Mouse (Mus musculus) adrenal gland, adult 10 weeks (tissue): ENCODE data around the gene Olfr1287. TPM values are rescaled to one million over a fixed set of nuclear protein-coding genes. Genes with fewer than 3 reads are reported as not detected.

Experiments used
- polyA plus RNA-seq: library from polyadenylated mRNA; stranded (reverse); fragments of 350-450 nt; fragmentation: Illumina TruSeq; extraction: RNeasy Lipid Tissue Mini Kit (QIAGEN cat#74804); gene quantifications from one replicate; pipeline ENCODE4 v1.2.3, GENCODE M21; 2014; ENCODE audit warnings: low read depth, low replicate concordance

Gene Olfr1287
- not detected for polyA plus RNA-seq

DNA sequence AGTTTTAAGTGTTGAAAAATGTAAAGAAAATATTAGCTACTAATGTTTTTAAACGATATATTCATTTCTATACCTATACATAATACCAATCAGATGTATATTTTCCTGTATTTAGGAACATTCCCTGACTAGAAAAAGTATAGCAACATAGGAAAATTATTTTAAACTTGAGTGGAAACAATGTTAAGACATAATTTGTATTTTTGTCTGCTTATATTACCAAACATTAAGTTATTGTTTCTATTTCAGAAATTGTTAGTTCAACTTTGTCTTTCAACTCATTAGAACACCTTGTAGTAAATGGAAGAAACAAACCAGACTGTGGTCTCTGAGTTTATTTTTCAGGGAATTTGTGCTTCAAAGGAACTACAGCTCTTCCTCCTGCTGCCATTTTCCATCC, at the start of gene Olfr1287:
Olfr1287 (plus strand) TSS at position 301 of the 400 bp plus-strand sequence.

DNA sequence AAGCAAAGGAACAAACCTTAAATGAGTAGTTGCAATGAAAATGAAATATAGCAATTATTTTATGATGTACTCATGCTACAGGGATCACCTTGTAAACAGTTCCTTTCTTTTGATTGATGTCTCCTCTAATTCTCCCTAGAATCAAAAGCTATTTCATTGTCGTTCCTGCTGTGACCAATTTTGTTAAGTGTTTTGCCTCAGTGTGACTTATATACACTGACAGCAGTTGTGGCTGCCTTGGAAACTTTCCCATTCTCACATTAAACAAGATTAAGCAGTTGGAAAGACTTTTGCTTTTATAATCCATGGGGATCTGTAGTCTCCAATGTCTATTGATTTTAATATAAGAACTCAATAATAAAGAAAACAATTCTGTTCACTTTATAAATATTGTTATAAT, 26.0 kb upstream of the Olfr1287 start, which contains the start of gene Olfr1286:
Olfr1286 (minus strand) TSS at position 185 of the 400 bp plus-strand sequence.

DNA sequence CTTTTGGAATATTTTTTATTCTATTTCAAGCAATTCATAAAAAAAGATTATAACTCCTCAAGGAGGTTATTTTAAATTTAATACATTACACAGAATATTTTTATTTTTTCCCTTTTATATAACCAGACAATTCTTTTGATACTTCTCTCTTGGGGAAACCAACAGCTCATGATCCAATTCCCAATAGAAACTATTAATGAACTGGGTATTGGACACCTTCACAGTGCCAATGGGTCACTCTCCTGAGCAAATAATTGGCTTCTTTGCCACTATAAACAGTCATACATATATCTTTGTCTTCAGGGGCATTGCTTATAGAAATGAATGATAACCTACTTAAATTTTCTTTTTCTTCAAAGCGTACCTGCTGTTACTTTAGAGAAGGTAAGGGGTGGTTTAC, 24.9 kb downstream of the Olfr1287 start, which contains the start of gene Olfr1288:
Olfr1288 (plus strand) TSS at position 301 of the 400 bp plus-strand sequence.

GRCm38 (mm10) chr2:111480519-111480918, 31.6 kb downstream of the Olfr1287 start, which contains the start of gene Olfr1289:
Olfr1289 (plus strand) TSS chr2:111480819.

DNA sequence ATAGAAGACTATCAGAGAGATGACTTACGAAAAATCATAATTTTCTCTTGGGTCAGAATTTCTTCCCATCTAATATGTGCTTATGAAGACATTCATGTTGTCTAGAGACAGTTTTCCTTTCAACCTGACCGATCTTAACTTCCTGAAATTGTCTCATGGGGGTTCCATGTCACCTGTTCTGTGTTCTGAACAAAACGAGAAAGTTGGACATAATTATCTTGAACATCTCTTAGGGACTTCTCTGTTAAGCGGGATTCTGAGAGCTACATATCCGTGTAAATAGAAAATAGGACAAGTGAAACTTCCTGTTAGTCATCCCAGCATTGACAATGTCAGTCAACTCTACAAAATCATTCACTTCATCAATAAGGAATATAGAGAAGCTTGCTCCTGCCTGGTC, 44.8 kb downstream of the Olfr1287 start, which contains the start of gene Olfr1290:
Olfr1290 (minus strand) TSS at position 101 of the 400 bp plus-strand sequence.

DNA sequence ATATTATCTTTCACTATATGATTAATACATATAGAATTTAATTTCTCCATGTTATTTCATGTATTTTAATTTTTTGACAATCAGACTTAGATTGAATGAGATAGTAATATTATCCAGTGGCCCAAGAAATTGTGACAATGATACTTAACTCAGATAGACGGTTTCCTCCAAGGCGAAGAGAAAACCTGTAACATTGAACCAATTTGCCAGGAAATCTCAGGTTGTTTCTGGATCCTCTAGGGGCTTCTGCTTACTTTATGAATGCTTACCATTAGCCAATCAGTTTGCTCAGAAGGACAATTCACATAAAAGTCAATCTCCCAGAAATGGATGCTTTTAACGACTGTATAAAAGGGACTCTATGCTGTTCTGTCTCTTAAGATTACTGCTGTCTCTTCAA, 47.9 kb downstream of the Olfr1287 start, which contains the start of gene Olfr1291-ps1:
Olfr1291-ps1 (plus strand) TSS at position 301 of the 400 bp plus-strand sequence.

Other genes with a start within 250 kb of the Olfr1287 start
- not detected for gene 4930430A15Rik, start 219.5 kb upstream of the Olfr1287 start, polyA plus RNA-seq
- not detected for gene Olfr1275, start 213.9 kb upstream of the Olfr1287 start, polyA plus RNA-seq
- gene Olfr1276, start 194.6 kb upstream of the Olfr1287 start, polyA plus RNA-seq = not detected
- not detected for gene Olfr1277, start 175.0 kb upstream of the Olfr1287 start, polyA plus RNA-seq
- not detected for gene Olfr1278, start 159.0 kb upstream of the Olfr1287 start, polyA plus RNA-seq
- not detected for gene Olfr1279, start 148.5 kb upstream of the Olfr1287 start, polyA plus RNA-seq
- not detected for gene Olfr1280, start 135.1 kb upstream of the Olfr1287 start, polyA plus RNA-seq
- not detected for gene Olfr1281, start 122.6 kb upstream of the Olfr1287 start, polyA plus RNA-seq
- gene Olfr1282, start 113.1 kb upstream of the Olfr1287 start, polyA plus RNA-seq = not detected
- not detected for gene Olfr1283, start 82.4 kb upstream of the Olfr1287 start, polyA plus RNA-seq
- gene Olfr1284, start 73.6 kb upstream of the Olfr1287 start, polyA plus RNA-seq = not detected
- gene Olfr1286, start 26.0 kb upstream of the Olfr1287 start, polyA plus RNA-seq = not detected
- not detected for gene Olfr1288, start 25.0 kb downstream of the Olfr1287 start, polyA plus RNA-seq
- gene Olfr1289, start 31.7 kb downstream of the Olfr1287 start, polyA plus RNA-seq = not detected
- gene Olfr1290, start 44.7 kb downstream of the Olfr1287 start, polyA plus RNA-seq = not detected
- not detected for gene Olfr1291-ps1, start 48.0 kb downstream of the Olfr1287 start, polyA plus RNA-seq
- gene Olfr1293-ps, start 76.1 kb downstream of the Olfr1287 start, polyA plus RNA-seq = not detected
- gene Olfr1294, start 91.1 kb downstream of the Olfr1287 start, polyA plus RNA-seq = not detected
- gene Olfr1295, start 120.5 kb downstream of the Olfr1287 start, polyA plus RNA-seq = not detected
- gene Olfr1297, start 177.4 kb downstream of the Olfr1287 start, polyA plus RNA-seq = not detected
- not detected for gene Olfr1298, start 200.1 kb downstream of the Olfr1287 start, polyA plus RNA-seq
- not detected for gene Olfr1299, start 212.3 kb downstream of the Olfr1287 start, polyA plus RNA-seq